Mouse (Mus musculus) ES-Bruce4 (cell line): ENCODE measurements around the gene Tmem138.

Source experiments
- CTCF ChIP-seq: IDR thresholded peaks from one replicate; pipeline ENCODE4 v1.8.1; 2011; ENCODE audit warnings: low read depth, low read length
- EP300 ChIP-seq: IDR thresholded peaks from 2 replicates; pipeline ENCODE4 v1.6.1; 2011; ENCODE audit warnings: low read depth, low read length; ENCODE audit not compliant: insufficient read depth
- POLR2A ChIP-seq: IDR thresholded peaks from one replicate; pipeline ENCODE4 v1.8.1; 2011; ENCODE audit warnings: low read length; ENCODE audit not compliant: insufficient read depth

DNA sequence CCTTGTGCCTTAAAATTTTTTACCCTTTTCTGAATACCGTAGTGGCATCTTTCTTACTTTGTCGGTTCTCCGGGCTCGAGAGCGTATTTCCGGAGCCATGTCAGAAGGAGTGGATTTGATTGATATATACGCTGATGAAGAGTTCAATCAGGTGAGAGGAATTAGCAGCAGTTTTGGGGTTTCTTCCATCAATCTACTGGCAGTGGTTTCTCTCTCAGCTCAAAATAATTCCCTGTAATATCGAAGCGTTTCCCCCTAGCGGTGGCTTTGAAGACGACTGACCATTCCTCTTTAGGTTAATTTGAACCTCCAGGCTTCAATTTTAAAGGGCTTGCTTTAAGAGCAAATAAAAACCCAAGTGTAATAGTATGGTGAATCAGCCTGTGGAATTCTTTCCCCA lies 51.3 kb downstream of the Tmem138 start, which contains the start of gene Sdhaf2:
- TF ChIP-seq CTCF = no peak
- no peak for TF ChIP-seq POLR2A
- TF ChIP-seq EP300 = no peak
